Mouse (Mus musculus): Measurements from ENCODE around the gene Kcng3. TPM values are rescaled to one million over a fixed set of nuclear protein-coding genes. Genes with fewer than 3 reads are reported as not detected.
A peak's percentile ranks its signal among the peaks of the same experiment; 100 is the strongest.

Gene Kcng3
- not detected in 2 replicates for polyA plus RNA-seq (2015; fragmentation: Nextera tagmentation; extraction: Ambion mirVana)

- H3K27ac ChIP-seq (ENCODE audit: low read length), result no peak within 1 kb of the TSS
- H3K4me2 ChIP-seq (replicated peaks; ENCODE audit: low read depth, low read length), result peak within 1 kb of the TSS; percentile 99
- ATAC-seq (ENCODE audit: low FRiP score, low TSS enrichment), result peak; percentile 47
- H3K27me3 ChIP-seq (ENCODE audit: insufficient read depth, low read length), result peaks cover 48% of the 10 kb centered on the region
- H3K36me3 ChIP-seq (ENCODE audit: insufficient read depth, low read length), result no peaks in the 10 kb centered on the region
- H3K9ac ChIP-seq (replicated peaks; ENCODE audit: low read length), result peak within 1 kb of the TSS; percentile 64
- H3K9me3 ChIP-seq (ENCODE audit: low read length), result no peaks in the 10 kb centered on the region
- under 1% methylated on average over 68 of the region's 86 CpGs for whole genome bisulfite sequencing
- H3K4me3 ChIP-seq (ENCODE audit: low read length), result peak within 1 kb of the TSS; percentile 58
- H3K4me1 ChIP-seq (ENCODE audit: insufficient read depth, low read length), result peaks cover 24% of the 10 kb centered on the region
Observed at GRCm38 (mm10) chr17:83631783-83632652, at the start of gene Kcng3. Gene Kcng3 (minus strand): TSS chr17:83631895.

- Histone ChIP-seq H3K27ac (ENCODE audit: low read length) (no peak overlapping the region), H3K4me3 (ENCODE audit: low read length) (no peak overlapping the region), H3K36me3 (ENCODE audit: insufficient read depth, low read length) (no peaks in the 10 kb centered on the region), H3K9me3 (ENCODE audit: low read length) (no peaks in the 10 kb centered on the region), H3K9ac (replicated peaks; ENCODE audit: low read length) (no peak overlapping the region), H3K27me3 (ENCODE audit: insufficient read depth, low read length) (no peaks in the 10 kb centered on the region), H3K4me2 (replicated peaks; ENCODE audit: low read depth, low read length) (no peak overlapping the region), H3K4me1 (ENCODE audit: insufficient read depth, low read length) (no peaks in the 10 kb centered on the region)
- no peak for ATAC-seq (ENCODE audit: low FRiP score, low TSS enrichment)
- WGBS, result 95% methylated on average over 1 of the region's 1 CpGs
Observed at GRCm38 (mm10) chr17:83677370-83677769, 45.7 kb upstream of the Kcng3 start.

GRCm38 (mm10) chr17:83672685-83673084 is 41.0 kb upstream of the Kcng3 start:
- Histone ChIP-seq H3K4me3 (ENCODE audit: low read length) (no peak overlapping the region), H3K36me3 (ENCODE audit: insufficient read depth, low read length) (no peaks in the 10 kb centered on the region), H3K27me3 (ENCODE audit: insufficient read depth, low read length) (no peaks in the 10 kb centered on the region), H3K4me1 (ENCODE audit: insufficient read depth, low read length) (no peaks in the 10 kb centered on the region), H3K9ac (replicated peaks; ENCODE audit: low read length) (no peak overlapping the region), H3K9me3 (ENCODE audit: low read length) (no peaks in the 10 kb centered on the region), H3K27ac (ENCODE audit: low read length) (no peak overlapping the region), H3K4me2 (replicated peaks; ENCODE audit: low read depth, low read length) (no peak overlapping the region)
- no peak for ATAC-seq (ENCODE audit: low FRiP score, low TSS enrichment)
- 82% methylated on average over 4 of the region's 4 CpGs for WGBS

- Histone ChIP-seq H3K9me3 (ENCODE audit: low read length) (peaks cover 3% of the 10 kb centered on the region; the same call in 1 of the 2 replicates), H3K27ac (ENCODE audit: low read length) (no peak overlapping the region), H3K36me3 (ENCODE audit: insufficient read depth, low read length) (no peaks in the 10 kb centered on the region), H3K4me2 (replicated peaks; ENCODE audit: low read depth, low read length) (no peak overlapping the region), H3K4me1 (ENCODE audit: insufficient read depth, low read length) (no peaks in the 10 kb centered on the region), H3K4me3 (ENCODE audit: low read length) (no peak overlapping the region), H3K27me3 (ENCODE audit: insufficient read depth, low read length) (no peaks in the 10 kb centered on the region), H3K9ac (replicated peaks; ENCODE audit: low read length) (no peak overlapping the region)
- WGBS, result 71% methylated on average over 3 of the region's 3 CpGs
- no peak for ATAC-seq (ENCODE audit: low FRiP score, low TSS enrichment)
Observed at GRCm38 (mm10) chr17:83667934-83668690, 36.4 kb upstream of the Kcng3 start.

- no peak for ATAC-seq (ENCODE audit: low FRiP score, low TSS enrichment)
- Histone ChIP-seq H3K4me3 (ENCODE audit: low read length) (no peak overlapping the region), H3K9ac (replicated peaks; ENCODE audit: low read length) (no peak overlapping the region), H3K4me2 (replicated peaks; ENCODE audit: low read depth, low read length) (no peak overlapping the region; the same call in 1 of the 2 replicates), H3K27me3 (ENCODE audit: insufficient read depth, low read length) (no peaks in the 10 kb centered on the region), H3K27ac (ENCODE audit: low read length) (no peak overlapping the region), H3K4me1 (ENCODE audit: insufficient read depth, low read length) (no peaks in the 10 kb centered on the region), H3K9me3 (ENCODE audit: low read length) (peaks cover 3% of the 10 kb centered on the region; the same call in 1 of the 2 replicates), H3K36me3 (ENCODE audit: insufficient read depth, low read length) (no peaks in the 10 kb centered on the region)
- 58% methylated on average over 13 of the region's 13 CpGs for WGBS
Observed at GRCm38 (mm10) chr17:83666597-83667287, 35.0 kb upstream of the Kcng3 start.

GRCm38 (mm10) chr17:83664761-83665160 is 33.1 kb upstream of the Kcng3 start:
- ATAC-seq (ENCODE audit: low FRiP score, low TSS enrichment), result no peak
- Histone ChIP-seq H3K27ac (ENCODE audit: low read length) (no peak overlapping the region), H3K4me1 (ENCODE audit: insufficient read depth, low read length) (no peaks in the 10 kb centered on the region), H3K9me3 (ENCODE audit: low read length) (peaks cover 3% of the 10 kb centered on the region; the same call in 1 of the 2 replicates), H3K4me3 (ENCODE audit: low read length) (no peak overlapping the region), H3K4me2 (replicated peaks; ENCODE audit: low read depth, low read length) (no peak overlapping the region), H3K27me3 (ENCODE audit: insufficient read depth, low read length) (no peaks in the 10 kb centered on the region), H3K9ac (replicated peaks; ENCODE audit: low read length) (no peak overlapping the region), H3K36me3 (ENCODE audit: insufficient read depth, low read length) (no peaks in the 10 kb centered on the region)
- WGBS, result 42% methylated on average over 8 of the region's 8 CpGs

GRCm38 (mm10) chr17:83658943-83659342 is 27.2 kb upstream of the Kcng3 start:
- Histone ChIP-seq H3K27me3 (ENCODE audit: insufficient read depth, low read length) (no peaks in the 10 kb centered on the region), H3K27ac (ENCODE audit: low read length) (no peak overlapping the region), H3K9me3 (ENCODE audit: low read length) (peaks cover 3% of the 10 kb centered on the region; the same call in 1 of the 2 replicates), H3K36me3 (ENCODE audit: insufficient read depth, low read length) (no peaks in the 10 kb centered on the region), H3K4me2 (replicated peaks; ENCODE audit: low read depth, low read length) (no peak overlapping the region), H3K4me3 (ENCODE audit: low read length) (no peak overlapping the region), H3K9ac (replicated peaks; ENCODE audit: low read length) (no peak overlapping the region), H3K4me1 (ENCODE audit: insufficient read depth, low read length) (peaks cover 7% of the 10 kb centered on the region)
- no peak for ATAC-seq (ENCODE audit: low FRiP score, low TSS enrichment)
- WGBS, result 89% methylated on average over 1 of the region's 1 CpGs

GRCm38 (mm10) chr17:83657375-83657774 is 25.7 kb upstream of the Kcng3 start:
- Histone ChIP-seq H3K27ac (ENCODE audit: low read length) (no peak overlapping the region), H3K9me3 (ENCODE audit: low read length) (no peaks in the 10 kb centered on the region), H3K27me3 (ENCODE audit: insufficient read depth, low read length) (no peaks in the 10 kb centered on the region), H3K9ac (replicated peaks; ENCODE audit: low read length) (no peak overlapping the region), H3K4me1 (ENCODE audit: insufficient read depth, low read length) (peaks cover 7% of the 10 kb centered on the region), H3K4me3 (ENCODE audit: low read length) (no peak overlapping the region), H3K4me2 (replicated peaks; ENCODE audit: low read depth, low read length) (no peak overlapping the region), H3K36me3 (ENCODE audit: insufficient read depth, low read length) (no peaks in the 10 kb centered on the region)
- WGBS, result 44% methylated on average over 9 of the region's 9 CpGs
- ATAC-seq (ENCODE audit: low FRiP score, low TSS enrichment), result peak; percentile 27; the same call in 1 of the 2 replicates

GRCm38 (mm10) chr17:83655732-83656131 is 24.0 kb upstream of the Kcng3 start:
- Histone ChIP-seq H3K9ac (replicated peaks; ENCODE audit: low read length) (no peak overlapping the region), H3K27me3 (ENCODE audit: insufficient read depth, low read length) (no peaks in the 10 kb centered on the region), H3K4me2 (replicated peaks; ENCODE audit: low read depth, low read length) (no peak overlapping the region), H3K4me3 (ENCODE audit: low read length) (no peak overlapping the region), H3K36me3 (ENCODE audit: insufficient read depth, low read length) (no peaks in the 10 kb centered on the region), H3K9me3 (ENCODE audit: low read length) (no peaks in the 10 kb centered on the region), H3K4me1 (ENCODE audit: insufficient read depth, low read length) (peaks cover 7% of the 10 kb centered on the region), H3K27ac (ENCODE audit: low read length) (no peak overlapping the region)
- 75% methylated on average over 3 of the region's 3 CpGs for WGBS
- no peak for ATAC-seq (ENCODE audit: low FRiP score, low TSS enrichment)

All from kidney, embryonic 16.5 days (tissue).